Mouse (Mus musculus): Measurements from ENCODE around the gene Gas7. TPM values are rescaled to one million over a fixed set of nuclear protein-coding genes. Genes with fewer than 3 reads are reported as not detected.

Gas7 gene
- polyA plus RNA-seq, 1 experiment from 2014 or later = 7.4 TPM

GRCm38 (mm10) chr11:67656366-67656765, 201.1 kb downstream of the Gas7 start:
- WGBS = 81% methylated on average over 7 of the region's 7 CpGs
- H3K9ac ChIP-seq = no peak overlapping the region
- H3K27ac ChIP-seq (ENCODE audit: poor library complexity, severe bottlenecking) = no peak overlapping the region
- ATAC-seq (ENCODE audit: insufficient number of reproducible peaks, low FRiP score) = no peak
- no peak overlapping the region for H3K4me3 ChIP-seq
- no peak overlapping the region for H3K4me2 ChIP-seq
- peaks cover 10% of the 10 kb centered on the region; the same call in 1 of the 2 replicates for H3K4me1 ChIP-seq (replicated peaks)
- H3K36me3 ChIP-seq = peaks cover 5% of the 10 kb centered on the region; the same call in 1 of the 2 replicates
- H3K9me3 ChIP-seq (replicated peaks) = no peaks in the 10 kb centered on the region
- no peaks in the 10 kb centered on the region; the same call in 1 of the 2 replicates for H3K27me3 ChIP-seq (replicated peaks)

DNA sequence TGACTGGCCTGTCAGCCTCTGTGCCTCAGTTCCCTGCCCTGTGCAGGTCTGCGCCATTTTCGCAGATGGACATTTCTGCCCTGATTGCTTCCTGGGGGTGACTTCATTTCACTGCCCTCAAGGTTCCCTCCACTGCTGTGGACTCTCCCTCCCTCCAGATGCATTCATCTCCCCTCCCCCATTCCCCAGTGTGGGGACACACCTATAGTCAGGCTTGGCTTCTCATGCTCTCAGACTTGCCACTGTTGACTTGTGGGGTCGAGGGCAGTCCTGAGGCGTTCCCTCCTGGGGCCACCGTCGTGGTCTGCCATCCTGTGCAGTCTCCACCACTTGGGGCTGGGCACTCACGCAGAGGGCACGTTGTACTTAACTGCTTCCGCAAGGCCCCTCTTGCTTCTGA, 201.6 kb downstream of the Gas7 start:
- no peak for ATAC-seq (ENCODE audit: insufficient number of reproducible peaks, low FRiP score)
- H3K4me1 ChIP-seq (replicated peaks) = peaks cover 10% of the 10 kb centered on the region; the same call in 1 of the 2 replicates
- H3K36me3 ChIP-seq = peaks cover 9% of the 10 kb centered on the region
- WGBS = 85% methylated on average over 9 of the region's 9 CpGs
- no peaks in the 10 kb centered on the region; the same call in 1 of the 2 replicates for H3K27me3 ChIP-seq (replicated peaks)
- H3K9me3 ChIP-seq (replicated peaks) = no peaks in the 10 kb centered on the region
- H3K27ac ChIP-seq (ENCODE audit: poor library complexity, severe bottlenecking) = no peak overlapping the region
- H3K4me2 ChIP-seq = no peak overlapping the region
- H3K9ac ChIP-seq = no peak overlapping the region
- no peak overlapping the region for H3K4me3 ChIP-seq

DNA sequence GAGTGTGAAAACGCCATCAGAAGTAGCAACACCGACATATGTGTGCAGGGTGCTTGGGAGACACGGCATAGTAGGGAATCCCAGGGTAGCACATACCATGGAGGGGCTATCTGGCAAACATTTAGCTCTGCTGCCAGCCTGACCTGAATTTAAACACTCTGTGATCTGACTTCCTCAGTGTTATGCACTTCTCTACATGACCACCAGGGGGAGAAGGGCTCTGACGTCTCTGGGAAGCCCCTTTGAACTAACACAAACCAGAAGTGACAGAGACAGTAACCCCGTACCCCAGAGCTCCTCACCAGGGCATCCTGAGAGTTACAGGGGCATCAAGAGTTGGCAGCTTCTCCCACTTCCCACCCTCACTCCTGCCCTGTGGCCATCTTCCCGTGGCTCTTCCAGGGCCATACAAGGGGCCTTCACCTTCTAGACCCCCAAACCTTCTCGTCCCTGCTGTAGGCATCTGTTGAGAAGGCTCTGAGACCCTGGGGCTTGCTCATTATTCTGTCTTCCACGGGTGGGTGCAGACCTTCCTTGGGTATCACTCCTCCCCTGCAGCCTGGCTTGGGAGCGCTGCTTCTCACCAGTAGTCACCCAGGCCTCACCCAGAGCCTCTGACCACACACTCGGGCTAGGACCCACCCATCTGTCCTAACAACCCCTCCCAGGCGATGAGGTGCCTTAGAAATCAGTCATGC, 202.6 kb downstream of the Gas7 start:
- no peak overlapping the region for H3K4me3 ChIP-seq
- no peak overlapping the region for H3K27ac ChIP-seq (ENCODE audit: poor library complexity, severe bottlenecking)
- H3K4me2 ChIP-seq = no peak overlapping the region
- no peaks in the 10 kb centered on the region; the same call in 1 of the 2 replicates for H3K27me3 ChIP-seq (replicated peaks)
- ATAC-seq (ENCODE audit: insufficient number of reproducible peaks, low FRiP score) = 0 out of 2 replicates have a peak, but pooled peaks have one; percentile 23
- WGBS = 46% methylated on average over 11 of the region's 11 CpGs
- no peaks in the 10 kb centered on the region for H3K9me3 ChIP-seq (replicated peaks)
- peaks cover 9% of the 10 kb centered on the region for H3K36me3 ChIP-seq
- H3K4me1 ChIP-seq (replicated peaks) = peaks cover 3% of the 10 kb centered on the region; the same call in 1 of the 2 replicates
- no peak overlapping the region for H3K9ac ChIP-seq

DNA sequence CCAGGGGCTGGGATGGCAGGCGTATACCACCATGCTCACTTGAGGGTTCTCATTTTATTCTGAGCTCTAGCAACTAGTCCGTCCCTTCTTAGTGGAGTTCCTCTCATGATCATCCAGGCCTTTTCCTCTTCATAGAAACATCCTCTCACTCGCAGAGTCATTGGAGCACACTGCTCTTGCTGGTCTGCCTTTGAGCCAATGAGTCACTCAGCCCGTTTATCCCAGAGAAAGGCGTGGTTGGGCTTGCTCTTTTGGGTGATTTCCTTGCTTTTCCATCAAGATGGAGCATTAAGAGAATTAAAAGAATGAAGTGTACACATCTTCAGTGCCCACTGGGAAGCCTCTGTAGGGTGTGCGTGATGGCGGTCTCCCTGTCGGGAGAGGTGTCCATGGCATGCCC, 206.2 kb downstream of the Gas7 start:
- Histone ChIP-seq H3K4me2 (no peak overlapping the region), H3K9me3 (replicated peaks) (no peaks in the 10 kb centered on the region), H3K27me3 (replicated peaks) (no peaks in the 10 kb centered on the region), H3K27ac (ENCODE audit: poor library complexity, severe bottlenecking) (no peak overlapping the region), H3K4me1 (replicated peaks) (no peaks in the 10 kb centered on the region), H3K4me3 (no peak overlapping the region), H3K9ac (no peak overlapping the region), H3K36me3 (peaks cover 9% of the 10 kb centered on the region)
- WGBS = 87% methylated on average over 8 of the region's 8 CpGs
- no peak for ATAC-seq (ENCODE audit: insufficient number of reproducible peaks, low FRiP score)

DNA sequence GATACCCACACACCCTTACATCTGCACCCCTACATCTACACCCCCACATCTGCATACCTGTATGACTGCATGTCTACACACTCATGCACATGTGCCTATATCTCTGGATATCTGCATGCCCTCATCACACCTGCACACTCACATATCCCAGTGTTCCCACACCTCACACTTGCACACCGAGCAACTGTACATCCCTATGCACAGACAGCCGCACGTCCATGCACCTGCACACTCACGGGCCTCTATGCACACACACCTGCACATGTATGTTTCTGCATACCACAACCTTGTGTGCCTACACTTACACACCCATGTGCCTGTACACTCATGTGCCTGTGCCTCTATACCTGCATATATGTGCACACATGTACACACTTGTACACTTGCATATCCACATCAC, 208.2 kb downstream of the Gas7 start:
- no peak overlapping the region for H3K9ac ChIP-seq
- 86% methylated on average over 4 of the region's 4 CpGs for WGBS
- H3K27ac ChIP-seq (ENCODE audit: poor library complexity, severe bottlenecking) = no peak overlapping the region

GRCm38 (mm10) chr11:67664261-67664660, 209.0 kb downstream of the Gas7 start:
- WGBS = 80% methylated on average over 3 of the region's 3 CpGs
- H3K9me3 ChIP-seq (replicated peaks) = no peaks in the 10 kb centered on the region
- no peak overlapping the region for H3K27ac ChIP-seq (ENCODE audit: poor library complexity, severe bottlenecking)
- ATAC-seq (ENCODE audit: insufficient number of reproducible peaks, low FRiP score) = peak; percentile 25; the same call in 1 of the 2 replicates
- no peaks in the 10 kb centered on the region for H3K27me3 ChIP-seq (replicated peaks)
- H3K4me1 ChIP-seq (replicated peaks) = peaks cover 11% of the 10 kb centered on the region
- H3K4me2 ChIP-seq = no peak overlapping the region
- no peak overlapping the region for H3K9ac ChIP-seq
- H3K4me3 ChIP-seq = no peak overlapping the region
- peaks cover 9% of the 10 kb centered on the region for H3K36me3 ChIP-seq

More for the DNA sequence above, 208.2 kb downstream of the Gas7 start:
- Histone ChIP-seq H3K27me3 (replicated peaks) (no peaks in the 10 kb centered on the region), H3K4me2 (no peak overlapping the region), H3K36me3 (peaks cover 9% of the 10 kb centered on the region), H3K9me3 (replicated peaks) (no peaks in the 10 kb centered on the region), H3K4me3 (no peak overlapping the region), H3K4me1 (replicated peaks) (peaks cover 11% of the 10 kb centered on the region)
- no peak for ATAC-seq (ENCODE audit: insufficient number of reproducible peaks, low FRiP score)

- Histone ChIP-seq H3K4me2 (no peak overlapping the region), H3K9ac (no peak overlapping the region), H3K27me3 (replicated peaks) (no peaks in the 10 kb centered on the region), H3K9me3 (replicated peaks) (no peaks in the 10 kb centered on the region), H3K36me3 (peaks cover 9% of the 10 kb centered on the region), H3K27ac (ENCODE audit: poor library complexity, severe bottlenecking) (no peak overlapping the region), H3K4me1 (replicated peaks) (peaks cover 11% of the 10 kb centered on the region), H3K4me3 (no peak overlapping the region)
- ATAC-seq (ENCODE audit: insufficient number of reproducible peaks, low FRiP score) = no peak
- 76% methylated on average over 6 of the region's 6 CpGs for WGBS
Measured at GRCm38 (mm10) chr11:67664918-67665317, 209.7 kb downstream of the Gas7 start.

DNA sequence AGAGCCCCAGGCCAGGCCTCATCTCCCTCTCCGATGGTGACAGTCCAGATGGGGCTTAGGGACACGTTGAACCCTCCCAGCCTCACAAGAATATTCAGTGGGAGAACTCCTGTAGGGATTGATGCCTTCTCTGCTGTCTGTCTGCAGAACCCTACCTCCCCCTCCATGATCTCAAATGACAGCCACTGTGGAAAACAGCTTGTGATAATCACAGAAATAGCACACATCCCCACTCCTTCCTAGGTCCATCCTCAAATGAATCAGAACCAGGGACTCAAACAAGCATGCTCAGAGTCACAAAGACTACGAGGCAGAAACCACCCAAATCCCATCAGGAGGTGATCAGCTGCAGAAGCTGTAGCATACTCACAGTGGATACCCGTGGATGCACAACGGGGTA, 210.9 kb downstream of the Gas7 start:
- Histone ChIP-seq H3K9ac (no peak overlapping the region), H3K4me1 (replicated peaks) (peaks cover 11% of the 10 kb centered on the region), H3K4me2 (no peak overlapping the region), H3K27ac (ENCODE audit: poor library complexity, severe bottlenecking) (no peak overlapping the region), H3K27me3 (replicated peaks) (no peaks in the 10 kb centered on the region), H3K36me3 (peaks cover 4% of the 10 kb centered on the region), H3K4me3 (no peak overlapping the region), H3K9me3 (replicated peaks) (no peaks in the 10 kb centered on the region)
- WGBS = 74% methylated on average over 5 of the region's 5 CpGs
- ATAC-seq (ENCODE audit: insufficient number of reproducible peaks, low FRiP score) = no peak

GRCm38 (mm10) chr11:67667531-67668332, 212.5 kb downstream of the Gas7 start:
- no peaks in the 10 kb centered on the region for H3K9me3 ChIP-seq (replicated peaks)
- peaks cover 24% of the 10 kb centered on the region for H3K4me1 ChIP-seq (replicated peaks)
- WGBS = 70% methylated on average over 13 of the region's 13 CpGs
- H3K4me3 ChIP-seq = no peak overlapping the region
- H3K27ac ChIP-seq (ENCODE audit: poor library complexity, severe bottlenecking) = no peak overlapping the region
- no peak for ATAC-seq (ENCODE audit: insufficient number of reproducible peaks, low FRiP score)
- H3K36me3 ChIP-seq = no peaks in the 10 kb centered on the region
- no peaks in the 10 kb centered on the region for H3K27me3 ChIP-seq (replicated peaks)
- H3K4me2 ChIP-seq = no peak overlapping the region
- H3K9ac ChIP-seq = no peak overlapping the region

DNA sequence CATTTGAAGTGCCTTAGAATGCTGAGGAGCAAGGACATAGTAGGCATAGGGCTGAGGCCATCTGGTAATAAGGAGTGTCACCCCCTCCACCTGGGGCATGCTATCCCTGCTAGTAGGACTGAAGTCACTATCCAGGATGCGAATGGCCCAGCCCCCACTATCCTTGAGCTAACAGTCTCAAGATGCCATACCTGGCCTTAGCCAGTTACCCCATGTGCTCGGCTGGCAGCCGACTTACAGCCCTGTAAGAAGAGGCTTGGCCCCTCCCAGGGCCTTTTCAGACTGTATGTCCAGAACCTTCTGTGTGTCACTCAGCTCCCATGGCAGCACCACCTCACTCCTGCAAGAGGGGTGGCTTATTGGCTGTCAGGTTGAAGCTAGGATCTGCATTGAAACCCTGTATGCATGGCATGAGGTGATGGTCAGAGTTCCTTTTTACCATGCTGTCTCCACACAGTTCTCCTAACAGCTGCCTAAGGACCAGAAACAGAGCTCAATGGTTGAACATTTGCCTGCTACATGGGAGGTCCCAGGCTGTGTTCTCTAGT, 213.3 kb downstream of the Gas7 start:
- Histone ChIP-seq H3K27ac (ENCODE audit: poor library complexity, severe bottlenecking) (no peak overlapping the region), H3K9me3 (replicated peaks) (no peaks in the 10 kb centered on the region), H3K4me2 (no peak overlapping the region), H3K27me3 (replicated peaks) (no peaks in the 10 kb centered on the region), H3K9ac (no peak overlapping the region), H3K4me1 (replicated peaks) (peaks cover 27% of the 10 kb centered on the region), H3K4me3 (no peak overlapping the region), H3K36me3 (no peaks in the 10 kb centered on the region)
- 79% methylated on average over 3 of the region's 3 CpGs for WGBS
- ATAC-seq (ENCODE audit: insufficient number of reproducible peaks, low FRiP score) = no peak

- Histone ChIP-seq H3K27ac (ENCODE audit: poor library complexity, severe bottlenecking) (no peak overlapping the region), H3K4me3 (no peak overlapping the region), H3K9ac (no peak overlapping the region), H3K4me1 (replicated peaks) (peaks cover 27% of the 10 kb centered on the region), H3K36me3 (no peaks in the 10 kb centered on the region), H3K4me2 (no peak overlapping the region), H3K9me3 (replicated peaks) (no peaks in the 10 kb centered on the region), H3K27me3 (replicated peaks) (no peaks in the 10 kb centered on the region)
- WGBS = 91% methylated on average over 6 of the region's 6 CpGs
- no peak for ATAC-seq (ENCODE audit: insufficient number of reproducible peaks, low FRiP score)
Measured at GRCm38 (mm10) chr11:67670031-67670430, 214.8 kb downstream of the Gas7 start.
